Mouse (Mus musculus) embryonic fibroblast, embryonic 13.5 days (primary cell): ENCODE results near the gene Mrnip.

ENCODE experiments used
- CTCF ChIP-seq: IDR thresholded peaks from 2 replicates; pipeline ENCODE4 v1.5.1; 2011; ENCODE audit warnings: mild to moderate bottlenecking, control low read depth, low read length, moderate library complexity, borderline replicate concordance; ENCODE audit not compliant: insufficient read depth
- POLR2A ChIP-seq: IDR thresholded peaks from 2 replicates; pipeline ENCODE4 v1.6.1; 2011; ENCODE audit warnings: low read depth, mild to moderate bottlenecking, control low read depth, low read length, moderate library complexity

DNA sequence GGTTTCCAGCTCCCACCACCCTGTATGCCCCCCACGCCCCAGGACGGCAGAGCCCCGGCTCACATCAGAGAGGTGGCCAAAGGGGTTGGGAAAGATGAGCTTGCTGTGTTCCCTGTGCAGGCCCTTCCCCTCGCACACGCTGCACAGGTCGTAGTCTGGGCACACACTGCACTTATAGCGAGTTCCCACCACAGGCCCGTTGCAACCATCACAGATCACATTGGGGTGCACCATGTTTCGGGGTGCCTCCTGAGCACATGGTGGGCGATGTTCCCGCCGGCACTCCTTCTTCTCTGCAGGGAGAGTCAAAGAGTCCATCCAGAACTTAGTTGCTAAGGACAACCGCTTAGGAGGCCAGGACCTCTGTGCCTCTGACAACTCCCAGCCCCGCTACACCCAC, 33.1 kb downstream of the Mrnip start:
- TF ChIP-seq POLR2A, result no peak
- no peak for TF ChIP-seq CTCF
